Mouse (Mus musculus) kidney, postnatal 14 days (tissue): ENCODE results near the gene Spred1.

Experiments used
- DNase-seq: peaks from one replicate; pipeline ENCODE4 v3.0.0; 2022; ENCODE audit warnings: mixed read lengths

Gene Spred1

DNA sequence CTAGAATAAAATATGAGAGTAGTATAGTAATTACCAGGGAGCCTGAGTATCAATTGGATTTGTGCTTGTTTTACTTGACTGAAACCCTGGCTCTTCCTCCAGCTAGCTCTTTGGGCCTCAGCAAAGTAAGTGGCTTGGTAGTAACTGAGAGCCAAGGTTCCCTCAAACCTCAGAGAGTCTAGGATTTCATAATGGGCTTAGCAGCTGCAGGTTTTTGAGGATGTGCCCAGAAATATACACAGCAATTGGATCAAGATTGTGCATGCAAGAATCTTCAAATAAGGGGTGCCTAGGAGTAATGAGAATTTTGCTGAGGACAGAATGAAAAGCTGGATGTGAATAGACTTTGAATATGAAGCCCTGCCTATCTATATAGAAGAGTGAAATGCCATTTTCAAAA, 69.7 kb downstream of the Spred1 start:
- no peak for DNase-seq

DNA sequence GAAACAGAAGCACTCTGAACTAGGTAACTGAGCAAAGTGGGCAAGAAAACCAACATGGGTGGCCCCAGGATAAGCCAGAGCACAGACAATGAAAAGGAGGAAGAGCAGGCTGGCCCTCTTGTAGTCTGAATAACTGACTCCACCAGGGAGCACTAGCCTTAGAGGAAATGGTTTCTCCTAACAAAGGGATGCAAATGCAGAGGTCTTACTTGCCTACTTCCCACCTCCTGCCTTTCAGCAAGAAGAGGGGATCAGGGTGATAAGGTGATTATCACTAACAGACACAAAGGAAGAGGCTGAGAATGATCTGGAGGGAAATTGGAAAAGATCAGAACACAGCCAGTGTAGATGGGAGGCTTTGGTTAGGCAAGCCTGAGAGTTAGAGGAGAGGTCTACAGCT, 73.1 kb downstream of the Spred1 start:
- DNase-seq: no peak

DNA sequence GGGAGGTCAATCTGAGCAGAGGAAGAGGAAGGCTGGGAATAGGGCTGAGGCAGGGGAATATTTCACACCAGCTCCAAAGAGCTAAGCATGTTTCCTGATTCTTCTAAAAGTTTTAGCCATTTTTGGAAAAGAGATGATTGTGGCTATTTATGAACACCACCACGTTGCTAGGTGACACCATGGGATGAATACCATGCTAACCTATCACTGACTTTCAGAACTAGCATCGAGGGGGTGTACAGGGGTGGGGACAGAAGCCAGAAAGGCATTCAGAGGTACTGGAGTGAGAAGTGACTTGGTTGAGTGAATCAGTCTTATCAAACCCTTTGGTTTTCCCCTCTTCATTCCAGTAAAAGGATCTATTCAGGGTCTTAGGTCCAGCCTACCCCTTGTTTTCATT, 74.0 kb downstream of the Spred1 start:
- DNase-seq: peak; percentile 4

DNA sequence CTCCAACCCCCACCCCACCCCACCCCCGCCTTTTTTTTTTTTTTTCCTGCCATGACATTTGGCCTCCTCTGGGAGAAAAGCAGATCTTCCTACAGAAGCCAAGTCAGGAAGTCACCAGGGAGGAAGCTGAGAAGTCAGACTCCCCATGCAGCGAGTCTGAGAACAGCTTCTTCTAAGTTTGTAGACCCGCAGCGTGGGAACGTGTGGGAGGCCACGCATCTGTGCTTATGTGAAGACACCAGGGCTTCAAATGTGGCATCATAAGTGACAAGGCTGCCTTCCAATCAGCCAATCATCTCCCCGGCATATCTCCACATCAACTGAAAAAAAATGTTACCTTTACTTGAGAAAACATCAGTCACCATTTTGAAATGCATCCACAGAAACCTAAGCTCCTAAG, 74.4 kb downstream of the Spred1 start:
- DNase-seq: no peak

DNA sequence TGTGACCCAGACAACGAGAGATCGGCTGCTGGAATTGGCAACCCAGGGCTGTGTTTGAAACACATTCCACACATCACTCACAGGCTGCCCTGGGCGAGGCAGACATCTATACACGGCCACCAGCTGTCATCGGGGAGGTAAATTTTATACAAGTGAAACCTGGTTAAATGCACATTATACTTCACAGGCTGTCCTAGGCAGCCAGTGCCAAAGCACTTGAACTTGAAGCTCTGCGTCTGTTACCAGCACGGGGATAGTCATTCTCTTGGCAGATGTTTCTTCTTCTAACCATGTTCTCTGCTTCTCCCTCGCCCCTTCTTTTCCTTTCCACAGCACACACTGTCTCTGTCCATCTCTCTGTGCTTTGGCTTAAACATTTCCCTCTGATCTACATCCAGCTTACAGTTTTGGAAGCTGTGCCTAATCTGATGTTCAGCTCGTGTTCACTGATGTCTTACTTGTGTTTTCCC, 79.7 kb downstream of the Spred1 start:
- DNase-seq: no peak

DNA sequence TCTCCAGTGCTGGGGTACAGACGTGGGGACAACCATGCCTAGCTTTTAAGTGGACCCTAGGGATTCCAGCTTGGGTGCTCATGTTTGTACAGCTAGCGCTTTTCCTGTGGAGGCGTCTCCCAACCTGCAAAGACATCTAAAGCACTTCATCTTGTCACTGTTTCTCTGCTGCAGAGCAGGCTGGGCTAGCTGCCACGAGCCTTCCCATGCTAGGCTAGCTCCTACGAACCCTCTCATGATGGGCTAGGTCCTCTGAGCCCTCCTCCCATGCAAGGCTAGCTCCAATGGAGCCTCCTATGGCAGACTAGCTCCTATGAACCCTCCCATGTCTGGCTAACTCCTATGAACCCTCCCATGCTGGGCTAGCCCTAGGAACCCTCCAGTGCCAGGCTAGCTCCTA, 82.2 kb downstream of the Spred1 start:
- no peak for DNase-seq

DNA sequence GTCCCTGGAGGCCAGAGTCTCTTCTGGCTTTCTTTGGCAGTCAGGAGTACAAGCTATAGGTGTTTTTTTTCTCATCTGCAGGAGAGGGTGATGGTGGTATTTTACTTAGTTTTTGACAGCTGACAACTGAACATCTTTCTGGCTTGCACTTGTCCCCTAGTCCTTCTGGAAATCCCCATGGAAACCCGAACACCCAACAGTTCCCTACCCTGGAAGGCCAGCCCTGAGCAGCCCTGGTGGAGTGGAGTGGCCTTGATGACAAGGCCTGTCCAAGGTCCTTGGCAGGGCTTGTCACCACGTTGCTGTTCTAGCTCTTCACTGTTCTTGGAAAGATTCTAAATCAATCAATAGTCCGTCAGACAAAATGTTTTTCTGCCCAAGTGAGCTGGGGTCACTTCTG, 83.4 kb downstream of the Spred1 start:
- DNase-seq: no peak

DNA sequence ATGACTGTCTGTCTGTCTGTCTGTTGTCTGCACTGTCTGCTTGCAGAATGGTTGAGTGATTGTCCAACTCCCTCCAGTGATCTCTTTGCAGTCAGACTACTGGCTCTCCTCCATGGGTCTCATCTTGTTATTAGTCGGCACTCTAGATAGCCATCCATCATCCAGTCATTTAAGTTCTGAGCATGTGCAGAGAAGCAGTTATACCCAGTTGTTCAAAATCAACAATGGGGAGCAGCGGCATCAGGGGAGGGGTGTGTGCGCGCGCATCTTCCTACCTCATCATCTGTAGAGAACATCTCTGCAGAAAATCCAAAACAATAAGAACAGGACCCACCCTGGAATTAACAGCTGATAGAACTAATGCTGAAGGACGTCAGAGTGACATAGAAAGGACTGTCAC, 83.9 kb downstream of the Spred1 start:
- DNase-seq: no peak

DNA sequence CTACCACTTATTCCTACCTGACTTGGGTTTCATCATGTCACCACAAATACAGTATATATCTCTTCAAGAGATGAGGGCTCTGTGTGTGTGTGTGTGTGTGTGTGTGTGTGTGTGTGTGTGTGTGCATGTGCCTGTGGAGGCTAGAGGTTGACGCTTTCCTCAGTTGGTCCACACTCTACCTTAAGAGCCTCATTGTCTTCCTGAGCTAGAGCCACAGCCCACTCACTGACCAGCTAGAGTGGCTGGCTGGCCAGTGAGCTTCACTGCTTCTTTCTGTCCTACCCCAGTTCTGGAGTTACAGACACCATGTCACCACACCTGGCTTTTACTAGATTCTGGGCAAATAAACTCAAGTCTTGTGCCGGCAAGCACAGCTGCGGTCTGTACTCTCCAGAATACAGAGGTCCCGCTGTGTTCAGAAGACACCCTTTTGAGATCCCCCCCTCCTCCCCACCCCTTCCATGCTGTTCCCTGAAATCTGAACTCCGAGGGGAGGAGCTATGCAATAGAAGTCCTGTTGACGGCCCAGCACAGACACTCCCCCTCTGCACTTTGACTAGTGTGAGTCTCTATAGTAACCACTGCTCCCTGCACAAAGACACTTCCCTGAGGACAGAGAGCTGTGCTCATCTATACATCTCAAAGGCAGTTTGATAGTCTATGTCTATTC, 89.4 kb downstream of the Spred1 start:
- DNase-seq: peak; percentile 73

DNA sequence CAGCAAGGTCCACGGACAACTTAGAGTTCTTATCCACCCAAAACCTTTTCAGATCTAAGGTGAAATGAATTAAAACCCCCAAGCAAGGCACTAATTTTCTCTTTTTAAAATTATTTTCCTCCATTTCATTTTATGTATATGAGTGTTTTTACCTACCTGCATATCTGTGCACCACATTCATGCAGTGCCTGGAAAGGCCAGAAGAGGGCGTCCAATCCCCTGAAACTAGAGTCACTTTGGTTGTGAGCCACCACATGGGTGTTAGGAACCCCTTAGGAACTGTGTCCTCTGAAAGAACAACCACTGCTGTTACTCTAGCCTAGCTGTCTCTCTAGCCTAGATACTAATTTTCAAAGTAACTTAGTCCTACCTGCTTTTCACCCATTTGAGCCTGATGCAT, 95.0 kb downstream of the Spred1 start:
- no peak for DNase-seq

DNA sequence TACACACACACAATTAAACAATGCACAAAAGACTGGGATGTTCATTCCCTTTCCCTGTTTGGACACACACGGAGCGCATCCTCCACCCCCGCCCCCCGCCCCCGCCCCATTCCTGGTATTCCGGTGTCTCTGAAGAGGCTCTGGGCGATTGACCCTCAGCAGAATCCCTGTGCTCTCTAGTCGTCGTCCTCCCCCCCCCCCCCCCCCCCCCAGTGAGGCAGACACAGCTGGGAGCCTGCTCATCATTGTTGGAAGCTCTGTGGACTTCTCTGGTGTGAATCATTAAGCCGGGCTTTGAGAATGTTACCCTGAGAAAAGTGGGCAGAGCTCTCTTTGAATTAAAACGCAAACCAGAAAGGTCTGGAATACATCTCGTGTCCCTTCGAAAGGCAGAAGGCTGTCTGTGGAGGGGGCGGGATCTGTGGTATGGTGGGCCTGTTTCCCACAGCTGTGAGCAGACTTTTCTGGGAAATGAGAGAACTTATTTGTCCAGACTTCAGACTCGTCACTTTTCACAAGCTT, 96.6 kb downstream of the Spred1 start:
- no peak for DNase-seq

DNA sequence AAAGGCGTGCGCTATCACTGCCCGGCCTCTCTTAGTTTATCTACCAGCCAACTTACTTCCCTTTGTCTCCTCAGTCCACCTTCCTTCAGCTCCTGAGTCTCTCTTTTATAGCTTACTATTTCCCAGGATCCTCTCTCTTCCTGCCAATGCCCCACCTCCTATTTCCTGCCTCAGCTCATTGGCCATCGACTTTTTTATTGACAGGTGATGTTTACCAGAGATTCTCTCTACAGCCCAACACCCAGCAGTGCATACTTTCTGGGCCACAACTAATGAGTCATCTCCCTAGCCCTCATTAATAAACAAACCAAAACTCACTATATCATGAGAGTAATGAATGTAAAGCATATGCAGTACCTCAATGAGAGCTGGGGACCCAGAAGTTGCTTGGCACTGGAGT, 98.4 kb downstream of the Spred1 start:
- no peak for DNase-seq

DNA sequence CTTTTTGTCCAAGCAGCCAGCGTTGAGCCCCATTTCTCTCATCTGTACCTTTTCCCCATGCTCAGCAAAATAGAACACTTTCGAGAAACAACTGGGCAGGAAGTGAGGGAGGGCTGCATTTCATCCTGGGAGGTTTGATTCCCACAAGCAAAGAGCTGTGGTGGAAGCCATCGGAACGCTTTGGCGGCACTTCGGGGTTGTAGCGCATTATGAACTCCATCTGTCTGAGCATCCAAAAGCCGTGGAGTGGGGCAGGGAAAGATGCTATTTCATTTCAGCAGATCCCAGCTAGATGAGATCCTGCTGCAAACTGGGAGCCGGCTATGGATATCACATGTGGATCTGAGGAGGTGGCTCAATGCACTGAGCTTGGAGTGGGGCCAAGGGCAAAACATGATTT, 101.5 kb downstream of the Spred1 start:
- DNase-seq: no peak

DNA sequence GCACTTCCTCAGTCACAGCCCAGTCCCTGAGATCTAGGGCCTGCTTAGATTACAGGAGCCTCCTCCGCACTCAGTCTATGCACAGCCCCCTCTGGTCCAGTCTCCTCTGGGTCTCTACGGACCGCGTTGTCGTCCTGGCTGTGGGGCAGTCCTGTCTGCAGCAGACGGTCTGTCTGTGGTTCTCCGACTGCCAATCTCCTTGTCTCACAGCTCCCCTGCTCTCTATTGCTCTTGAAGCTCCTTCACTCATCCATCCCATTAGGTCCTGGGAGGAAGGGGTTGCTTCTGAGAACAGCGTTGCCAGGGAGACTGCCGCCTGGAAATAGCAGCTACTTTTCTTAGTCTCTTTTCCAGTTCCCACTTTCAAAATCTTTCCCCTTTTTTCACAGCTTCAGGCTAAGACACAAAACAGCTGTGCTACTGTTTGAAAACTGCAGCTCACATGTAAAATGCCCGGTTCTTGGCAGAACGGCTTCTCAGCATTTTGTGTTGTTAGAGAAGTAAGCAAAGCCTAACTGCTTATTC, 107.5 kb downstream of the Spred1 start:
- DNase-seq: no peak

DNA sequence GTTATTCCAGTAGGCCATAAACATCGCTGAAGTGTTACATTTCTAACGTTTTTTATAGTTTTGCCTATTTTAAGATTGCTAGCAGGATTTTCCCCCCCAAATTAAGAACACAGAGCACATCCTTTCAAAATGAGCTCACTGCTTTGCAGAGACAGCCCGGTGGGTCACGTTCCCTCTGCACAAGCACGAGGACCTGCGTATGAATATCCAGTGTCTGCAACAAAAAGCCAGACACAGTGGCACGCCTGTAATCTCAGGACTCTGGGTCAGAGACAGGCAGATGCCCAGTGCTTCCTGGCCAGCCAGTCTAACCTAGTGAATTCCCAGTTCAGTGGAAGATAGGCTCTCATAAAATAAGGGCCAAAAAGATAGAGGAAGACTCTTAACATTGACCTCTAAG, 109.1 kb downstream of the Spred1 start:
- DNase-seq: no peak

DNA sequence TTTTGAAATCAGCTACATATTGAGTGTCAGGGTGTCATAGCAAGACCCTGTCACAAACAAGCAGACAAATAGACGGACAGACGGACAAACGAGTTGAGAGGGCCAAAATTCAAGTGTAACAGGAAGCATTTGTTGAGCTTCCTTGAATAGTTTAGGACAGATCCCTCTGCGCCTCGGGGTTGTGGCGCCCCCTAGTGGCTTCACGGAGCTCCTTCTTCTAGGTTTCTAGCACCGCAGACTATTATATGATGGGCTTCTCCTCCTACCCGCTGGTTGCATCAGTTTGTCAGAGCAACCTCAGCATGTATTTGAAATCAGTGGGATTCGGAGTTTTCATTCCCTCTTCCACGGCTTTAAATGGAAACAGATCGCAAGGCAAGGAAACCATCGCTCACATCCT, 110.1 kb downstream of the Spred1 start:
- DNase-seq: peak; percentile 79
